Mouse (Mus musculus) CD4-positive helper T cell, adult 2 months (primary cell): ENCODE data around the gene Hfe.

ENCODE experiments used
- DNase-seq: peaks from one replicate; pipeline ENCODE4 v3.0.0-alpha.2; 2012; ENCODE audit warnings: low read depth, missing footprints, low spot score

Hfe gene

GRCm38 (mm10) chr13:23710374-23711089 lies at the start of gene Hfe:
Hfe (minus strand) TSS chr13:23710854.
- DNase-seq = peak; percentile 83

GRCm38 (mm10) chr13:23759916-23760239 lies 49.2 kb upstream of the Hfe start:
- DNase-seq = peak; percentile 54

GRCm38 (mm10) chr13:23759251-23759771 lies 48.7 kb upstream of the Hfe start:
- DNase-seq = no peak

- no peak for DNase-seq
Measured at GRCm38 (mm10) chr13:23757921-23758320, 47.3 kb upstream of the Hfe start.

GRCm38 (mm10) chr13:23757211-23757773 lies 46.6 kb upstream of the Hfe start:
- DNase-seq = peak; percentile 49

- DNase-seq = peak; percentile 92
Measured at GRCm38 (mm10) chr13:23756790-23757189, 46.1 kb upstream of the Hfe start, which contains the start of gene Hist1h4b. Hist1h4b (plus strand) TSS chr13:23757013.

- no peak for DNase-seq
Measured at GRCm38 (mm10) chr13:23755000-23755399, 44.3 kb upstream of the Hfe start.

GRCm38 (mm10) chr13:23753314-23754078 lies 42.8 kb upstream of the Hfe start:
- no peak for DNase-seq

GRCm38 (mm10) chr13:23752742-23753172 lies 42.1 kb upstream of the Hfe start:
- DNase-seq = no peak

GRCm38 (mm10) chr13:23752067-23752741 lies 41.5 kb upstream of the Hfe start, which contains the start of gene Hist1h3b:
Hist1h3b (plus strand) TSS chr13:23752267.
- peak; percentile 85 for DNase-seq

GRCm38 (mm10) chr13:23751478-23751956 lies 40.9 kb upstream of the Hfe start:
- DNase-seq = peak; percentile 54

- DNase-seq = peak; percentile 76
Measured at GRCm38 (mm10) chr13:23750839-23751477, 40.3 kb upstream of the Hfe start, which contains the start of gene Hist1h2ab. Hist1h2ab (plus strand) TSS chr13:23751126.

- no peak for DNase-seq
Measured at GRCm38 (mm10) chr13:23749563-23750121, 39.0 kb upstream of the Hfe start.

GRCm38 (mm10) chr13:23747892-23748288 lies 37.2 kb upstream of the Hfe start:
- no peak for DNase-seq

- peak; percentile 45 for DNase-seq
Measured at GRCm38 (mm10) chr13:23747081-23747891, 36.6 kb upstream of the Hfe start.

- peak; percentile 91 for DNase-seq
Measured at GRCm38 (mm10) chr13:23746201-23747080, 35.8 kb upstream of the Hfe start, which contains the start of gene Hist1h2bb. Hist1h2bb (plus strand) TSS chr13:23746734.

- DNase-seq = peak; percentile 91
Measured at GRCm38 (mm10) chr13:23745381-23746161, 34.9 kb upstream of the Hfe start, which contains the start of gene Hist1h3c. Hist1h3c (minus strand) TSS chr13:23745602.
